Mouse (Mus musculus) cerebellum, adult 9-11 months (tissue): ENCODE data around the gene Sqstm1.

Experiments used
- DNase-seq: peaks from one replicate; pipeline ENCODE4 v3.0.0; 2022

Gene Sqstm1

GRCm38 (mm10) chr11:50229252-50229910 lies 18.8 kb upstream of the Sqstm1 start:
- peak; percentile 96 for DNase-seq

GRCm38 (mm10) chr11:50228772-50229171 lies 18.1 kb upstream of the Sqstm1 start:
- DNase-seq, result peak; percentile 82

DNA sequence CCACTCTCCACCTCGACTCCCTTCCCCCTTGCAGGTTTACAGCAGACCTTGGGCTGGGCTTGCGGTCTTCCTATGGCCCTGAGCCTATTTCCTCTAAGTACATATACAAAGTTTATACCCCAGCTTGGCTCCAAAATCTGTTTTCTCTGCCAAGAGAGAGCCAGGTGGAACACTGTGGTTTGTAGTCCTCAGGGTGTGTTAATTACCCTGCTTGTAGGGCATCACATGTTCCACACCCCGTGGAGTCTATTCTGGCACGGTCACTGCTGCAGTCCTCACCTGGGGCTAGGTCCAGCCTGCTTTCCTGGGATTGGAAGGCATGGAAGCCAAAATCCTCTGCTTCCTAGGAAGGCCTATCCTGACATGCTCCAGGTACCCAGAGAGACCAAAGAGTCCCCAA lies 17.1 kb upstream of the Sqstm1 start:
- DNase-seq, result peak; percentile 90

DNA sequence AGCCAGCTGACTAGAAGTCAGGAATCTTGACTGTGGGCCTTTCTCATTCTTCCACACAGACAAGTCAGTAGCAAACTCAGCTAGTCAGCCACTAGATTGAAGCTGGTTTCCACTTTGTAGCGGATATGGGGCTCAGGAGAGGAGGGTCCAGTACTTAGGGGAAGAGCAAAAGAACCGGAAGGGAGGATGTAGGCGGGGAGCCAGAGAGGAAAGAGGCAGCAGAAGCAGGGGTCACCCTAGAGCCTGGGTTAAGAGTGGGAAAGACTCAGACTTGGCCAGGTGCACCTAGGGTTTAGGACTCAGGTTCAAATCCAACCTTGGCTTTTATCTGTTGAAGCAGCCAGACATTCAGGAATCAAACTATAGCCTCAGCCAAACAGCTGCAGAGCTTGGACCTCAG lies 16.6 kb upstream of the Sqstm1 start:
- no peak for DNase-seq

- DNase-seq, result peak; percentile 58
These were observed 15.8 kb upstream of the Sqstm1 start for GRCm38 (mm10) chr11:50226406-50226805.

DNA sequence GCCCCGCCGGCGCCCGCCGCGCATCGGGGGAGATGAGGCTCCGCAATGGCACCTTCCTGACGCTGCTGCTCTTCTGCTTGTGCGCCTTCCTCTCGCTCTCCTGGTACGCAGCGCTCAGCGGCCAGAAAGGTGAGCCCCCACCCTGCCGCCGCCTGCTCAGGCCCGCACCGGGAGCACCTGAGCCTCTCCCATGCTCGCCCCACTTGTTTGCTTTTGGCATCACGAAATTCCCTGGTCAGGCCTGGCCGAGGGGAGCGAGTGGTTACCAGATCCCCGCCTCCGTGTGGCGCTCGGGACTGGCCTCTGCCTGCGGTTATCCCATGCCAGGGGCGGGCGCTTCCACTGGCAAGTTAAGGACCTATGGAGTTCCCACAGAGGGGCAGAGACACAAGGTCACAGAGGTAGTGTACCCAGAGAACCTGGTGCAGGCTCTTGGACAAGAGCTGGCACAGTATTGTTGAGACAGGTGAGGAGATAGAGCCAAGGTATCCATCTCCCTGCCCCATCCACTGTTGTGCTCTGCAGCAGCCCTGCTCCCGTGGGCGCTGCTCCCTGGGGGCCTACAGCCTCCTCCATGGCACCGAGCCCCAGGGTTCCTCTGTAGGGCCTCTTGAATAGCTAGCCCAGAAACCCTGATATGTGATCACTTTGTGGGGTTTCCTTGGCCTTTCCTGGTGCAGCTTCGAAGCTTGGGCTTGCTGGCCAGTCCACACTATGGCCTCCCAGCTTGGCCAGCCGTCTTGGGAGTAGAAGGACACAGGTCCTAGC lies 15.2 kb upstream of the Sqstm1 start:
- DNase-seq, result peak; percentile 81

- peak; percentile 90 for DNase-seq
These were observed 14.3 kb upstream of the Sqstm1 start for GRCm38 (mm10) chr11:50224671-50225530.

DNA sequence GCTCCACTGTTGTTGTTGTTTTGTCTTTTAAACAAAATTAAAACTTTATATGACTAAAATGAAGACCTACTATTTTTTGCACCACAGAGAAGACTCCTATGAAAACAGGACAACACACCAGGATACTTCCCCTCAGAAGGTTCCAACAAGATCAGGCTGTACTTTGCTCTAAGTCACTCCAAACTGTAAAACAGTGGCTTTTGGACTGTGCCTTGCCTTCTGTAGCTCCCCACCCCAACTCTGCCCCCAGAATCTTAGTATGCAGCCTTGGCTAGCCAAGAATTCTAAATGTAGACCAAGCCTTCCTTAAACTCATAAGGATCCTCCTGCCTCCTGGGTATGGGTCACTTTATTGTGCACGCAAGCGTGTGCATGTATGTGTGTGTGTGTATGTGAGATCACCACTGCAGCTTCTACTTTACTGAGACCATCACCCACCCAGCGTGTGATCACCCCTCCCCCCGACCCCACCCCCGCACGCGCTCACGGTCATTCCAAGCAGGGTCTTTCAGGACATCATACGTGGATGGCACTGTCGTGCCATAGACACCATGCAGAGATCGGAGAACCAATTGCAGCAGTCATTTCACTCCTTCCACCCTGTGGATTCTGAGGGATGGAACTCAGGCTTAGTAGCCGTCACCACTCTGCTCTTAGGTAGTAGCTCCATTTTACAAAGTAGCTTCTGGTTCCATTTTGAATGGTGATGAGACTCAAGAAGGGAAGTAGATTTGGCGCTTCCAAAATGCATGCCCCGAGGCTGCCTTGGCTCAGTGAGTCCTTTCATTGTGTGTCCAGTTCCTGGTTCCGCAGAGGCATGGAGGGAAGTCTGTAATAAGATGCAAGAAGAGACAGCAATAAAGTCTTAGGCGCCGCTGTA lies 13.4 kb upstream of the Sqstm1 start:
- DNase-seq, result peak; percentile 55

DNA sequence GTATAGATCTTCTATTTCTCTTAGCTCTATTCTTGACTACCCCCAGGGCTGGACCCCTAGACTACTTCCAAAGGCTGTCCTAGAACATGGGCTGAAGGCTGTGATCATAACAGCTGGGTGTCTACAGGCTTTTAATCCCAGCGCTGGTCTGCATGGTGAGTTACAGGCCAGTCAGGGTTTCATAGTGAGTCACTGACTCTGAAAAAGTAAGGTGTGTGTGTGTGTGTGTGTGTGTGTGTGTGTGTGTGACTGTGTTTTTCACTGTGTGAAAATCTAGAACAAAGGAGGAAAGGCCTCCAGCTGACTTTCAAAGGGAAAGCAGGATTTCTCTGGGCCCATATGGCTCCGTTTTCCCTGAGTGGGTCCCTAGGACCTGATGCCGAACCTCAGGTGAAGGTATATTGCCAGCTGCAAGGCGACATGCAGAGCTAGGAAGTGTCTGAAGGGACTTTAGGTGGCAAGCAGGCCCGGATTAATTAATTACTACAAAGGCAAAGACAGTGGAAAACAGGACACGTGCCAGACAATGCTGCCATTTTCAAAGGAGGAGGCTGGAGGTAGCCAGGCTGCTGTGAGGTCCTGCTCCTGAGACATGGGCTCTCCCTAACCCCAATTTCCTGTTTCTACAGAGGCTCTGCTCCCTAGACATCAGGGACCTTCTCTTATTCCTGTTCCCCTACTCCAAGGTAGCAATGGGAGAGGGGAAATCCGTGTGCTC lies 12.1 kb upstream of the Sqstm1 start:
- no peak for DNase-seq

GRCm38 (mm10) chr11:50219833-50220232 lies 9.2 kb upstream of the Sqstm1 start:
- DNase-seq, result no peak

GRCm38 (mm10) chr11:50217811-50218210 lies 7.2 kb upstream of the Sqstm1 start:
- DNase-seq, result no peak

DNA sequence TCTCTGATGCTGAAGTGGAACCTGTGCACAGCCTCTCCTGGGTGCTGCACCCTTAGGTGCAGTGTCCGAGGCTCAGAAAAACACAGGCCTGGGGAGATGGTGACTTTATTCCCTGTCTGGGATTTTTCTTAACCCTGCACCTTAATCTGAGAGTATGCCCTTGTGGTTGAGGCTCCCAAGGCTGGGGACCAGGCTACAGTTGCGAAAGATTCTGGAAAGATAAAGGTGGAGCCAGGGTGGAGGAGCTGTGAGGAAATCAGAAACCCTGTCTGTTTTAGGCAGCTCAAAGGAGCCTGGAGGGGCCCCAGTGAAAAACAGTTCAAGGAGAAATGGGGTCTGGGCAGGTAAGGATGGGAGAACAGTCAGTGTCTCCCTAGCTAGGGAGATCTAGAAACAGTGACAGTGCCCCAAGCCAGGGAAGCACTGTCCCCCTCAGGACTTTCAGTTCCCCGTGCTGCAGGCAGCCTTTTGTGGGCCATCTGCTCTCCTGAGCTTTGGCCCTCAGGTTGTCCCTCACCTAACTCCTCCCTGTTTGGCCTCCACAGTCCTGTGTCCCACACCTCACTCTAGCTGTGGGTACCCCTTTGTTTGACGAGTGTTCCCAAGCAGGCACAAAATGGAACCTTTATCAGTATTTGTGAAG lies 6.2 kb upstream of the Sqstm1 start:
- no peak for DNase-seq

- no peak for DNase-seq
These were observed 5.0 kb upstream of the Sqstm1 start for GRCm38 (mm10) chr11:50215633-50216032.

DNA sequence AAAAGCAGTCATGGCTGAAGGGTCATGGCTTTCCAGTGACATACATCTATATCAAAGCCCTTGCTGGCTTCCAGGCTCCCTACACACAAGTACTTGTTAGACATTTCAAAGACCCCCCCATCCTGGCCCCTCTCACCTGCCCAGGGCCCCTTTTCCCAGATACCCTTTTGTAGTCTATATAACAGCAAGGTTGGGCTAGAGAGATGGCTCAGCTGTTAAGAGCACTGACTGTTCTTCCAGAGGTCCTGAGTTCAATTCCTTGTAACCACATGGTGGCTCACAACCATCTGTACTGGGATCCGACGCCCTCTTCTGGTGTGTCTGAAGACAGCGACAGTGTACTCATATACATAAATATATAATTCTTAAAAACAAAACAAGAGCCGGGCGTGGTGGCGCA lies 4.0 kb upstream of the Sqstm1 start:
- DNase-seq, result no peak

DNA sequence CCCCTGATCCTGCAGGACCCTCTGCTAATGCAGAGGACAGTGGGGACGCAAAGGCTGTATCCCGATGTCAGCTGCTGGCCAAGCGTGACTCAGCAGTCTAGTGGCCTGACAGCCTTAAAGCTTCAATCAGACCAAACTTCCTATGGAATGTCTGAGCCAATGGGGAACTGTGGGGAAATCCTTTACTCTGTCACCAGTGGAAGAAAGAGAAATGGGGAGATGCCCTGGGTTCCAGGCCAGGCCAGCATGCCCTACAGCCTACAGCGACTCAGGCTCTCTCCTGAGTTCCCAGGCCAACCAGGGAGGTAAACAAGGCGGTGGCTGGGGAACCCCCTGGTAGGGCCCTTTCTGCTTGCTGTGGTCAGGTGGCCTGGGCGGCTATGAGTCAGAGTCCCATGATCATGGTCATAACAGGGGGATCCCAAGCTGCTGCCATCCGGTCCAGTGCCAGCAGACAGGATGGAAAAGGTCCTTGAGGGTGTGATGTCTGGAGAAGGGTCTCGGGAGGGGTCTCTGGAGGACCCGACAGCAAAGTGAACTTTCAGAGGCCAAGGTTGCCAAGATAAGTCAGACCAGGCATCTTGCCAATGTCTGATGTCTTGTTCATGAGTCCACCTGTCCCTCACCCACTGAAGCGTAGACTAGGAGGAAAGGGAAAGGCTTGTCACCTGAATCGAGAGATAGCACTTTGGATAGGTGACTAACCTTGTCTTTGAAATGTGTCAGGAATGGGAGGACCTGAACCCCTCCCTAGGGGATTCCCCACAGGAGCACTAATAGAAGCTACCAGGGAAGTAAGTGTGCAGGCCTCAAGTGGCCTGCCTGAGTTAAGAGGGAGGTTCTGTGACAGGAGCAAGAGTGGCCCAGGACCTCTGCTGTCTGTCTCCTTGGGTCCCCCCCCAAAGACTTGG lies 2.5 kb upstream of the Sqstm1 start:
- DNase-seq, result peak; percentile 80

DNA sequence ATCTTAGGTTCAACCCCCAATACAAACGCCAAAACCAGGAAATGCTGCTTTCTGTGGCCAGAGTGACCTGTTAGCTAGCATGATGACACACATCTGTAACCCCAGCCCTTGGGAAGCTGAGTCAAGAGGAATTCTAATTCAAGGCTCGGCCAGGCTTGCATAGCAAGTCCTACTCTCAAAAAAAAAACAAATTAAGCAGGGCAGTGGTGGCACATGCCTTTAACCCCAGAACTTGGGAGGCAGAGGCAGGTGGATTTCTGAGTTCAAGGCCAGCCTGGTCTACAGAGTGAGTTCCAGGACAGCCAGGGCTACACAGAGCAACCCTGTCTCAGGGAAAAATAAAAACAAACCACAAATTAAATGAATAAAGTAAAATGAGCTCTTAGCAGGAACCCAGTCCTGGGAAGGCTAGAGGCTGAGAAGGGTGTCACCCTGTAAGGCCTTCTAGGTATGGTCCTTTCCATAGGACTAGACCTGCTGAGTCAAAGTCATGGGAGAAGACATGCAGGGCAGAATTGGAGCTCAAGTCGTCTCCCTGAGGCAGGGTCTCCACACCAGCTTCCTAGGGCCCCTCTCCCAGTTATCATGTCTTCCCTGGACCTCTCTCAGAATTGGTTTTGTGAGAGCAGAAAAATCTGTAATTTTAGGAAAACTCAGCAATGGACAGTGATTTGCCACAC lies 1.6 kb upstream of the Sqstm1 start:
- no peak for DNase-seq

- no peak for DNase-seq
These were observed 864 bp upstream of the Sqstm1 start for GRCm38 (mm10) chr11:50211322-50212059.

GRCm38 (mm10) chr11:50210101-50210504 lies 524 bp downstream of the Sqstm1 start:
- peak; percentile 97 for DNase-seq

GRCm38 (mm10) chr11:50208039-50208438 lies 2.6 kb downstream of the Sqstm1 start:
- no peak for DNase-seq
